Mouse (Mus musculus) Muller cell, postnatal 12 days (primary cell): ENCODE results near the gene Dusp23.

Source experiments
- DNase-seq: peaks from one replicate; pipeline ENCODE4 v3.0.0-alpha.2; 2015; ENCODE audit errors: inconsistent ontology term

Gene Dusp23

DNA sequence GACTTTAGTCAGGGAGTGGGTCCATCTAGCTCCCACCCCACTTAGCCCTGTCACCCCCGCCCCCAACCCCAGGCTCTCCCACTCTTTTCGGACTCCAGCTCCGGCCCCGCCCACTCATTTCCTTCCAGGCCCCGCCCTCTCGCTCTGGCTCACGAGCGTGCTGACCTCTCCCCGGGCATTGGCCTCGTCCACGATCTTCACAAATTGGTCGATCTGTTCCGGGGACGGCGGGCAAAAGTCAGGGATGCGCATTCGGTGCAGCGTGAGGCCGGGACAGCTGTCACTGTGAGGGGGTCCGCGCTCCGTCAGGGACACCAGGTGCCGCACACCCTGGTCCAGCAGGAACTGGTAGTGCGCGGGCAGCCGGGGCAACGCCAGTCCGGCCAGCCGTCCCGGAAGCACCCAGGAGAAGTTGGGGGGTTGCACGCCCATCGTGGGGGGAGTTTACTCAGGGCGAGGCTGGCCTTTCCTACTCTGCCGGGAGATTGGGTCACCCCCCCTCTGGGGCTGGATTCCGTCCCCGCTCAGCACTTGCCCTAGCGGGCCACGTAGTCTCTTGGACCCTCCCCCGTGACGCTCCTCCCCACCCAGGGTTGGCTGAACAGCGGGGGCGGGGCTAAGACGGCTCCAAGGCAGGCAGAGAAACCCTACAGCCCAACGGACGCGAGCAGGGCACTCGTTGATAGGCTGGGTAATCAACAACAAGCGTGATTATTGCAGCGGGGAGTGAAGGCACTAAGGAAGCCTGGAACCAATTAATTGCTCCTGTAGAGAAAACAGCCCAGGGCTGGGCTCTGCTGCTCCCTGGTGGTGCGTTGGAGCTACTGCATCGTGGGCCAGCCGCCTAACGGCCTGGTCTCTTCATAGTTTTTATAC, at the start of gene Dusp23:
TSS of gene Dusp23 (minus strand) at position 512 of the 876 bp plus-strand sequence.
- DNase-seq, result peak; percentile 99

DNA sequence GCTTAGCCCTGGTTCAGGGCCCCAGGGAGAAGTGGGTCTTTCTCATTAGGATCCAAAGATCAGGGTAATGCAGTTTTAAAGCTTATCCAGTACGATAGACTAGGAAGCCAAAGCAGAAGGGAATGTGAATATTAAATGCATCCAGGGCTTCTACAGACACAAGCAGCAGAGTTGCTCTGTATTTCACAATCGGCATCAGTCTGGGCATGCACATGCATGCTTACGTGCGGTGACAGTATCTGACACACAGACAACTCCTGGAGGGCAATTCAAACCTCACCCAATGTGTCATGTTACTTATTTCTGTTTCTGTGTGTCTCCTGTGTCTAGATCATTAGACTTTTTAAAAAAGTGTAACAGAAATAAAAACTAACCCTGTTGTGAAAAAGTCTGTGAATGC, 48.0 kb upstream of the Dusp23 start:
- no peak for DNase-seq

DNA sequence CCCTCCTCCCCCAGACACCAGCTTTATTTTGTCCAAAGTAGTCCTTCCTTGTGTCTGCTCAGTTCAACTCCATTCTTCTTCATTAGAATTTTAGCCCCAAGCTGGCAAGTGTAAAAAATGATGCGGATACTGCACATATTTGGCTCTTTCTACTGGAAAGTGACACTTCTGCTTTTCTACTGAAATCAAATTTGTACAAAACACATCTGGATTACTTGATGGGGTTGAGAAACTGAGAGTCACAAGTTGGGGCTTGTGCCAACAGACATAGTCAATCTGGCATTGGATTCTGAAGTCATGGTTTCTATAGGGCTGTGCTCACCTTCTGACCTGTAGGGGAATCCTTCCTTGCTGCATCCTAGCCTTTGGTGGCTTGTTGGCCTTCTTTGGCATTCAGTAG, 38.0 kb upstream of the Dusp23 start:
- DNase-seq, result no peak

DNA sequence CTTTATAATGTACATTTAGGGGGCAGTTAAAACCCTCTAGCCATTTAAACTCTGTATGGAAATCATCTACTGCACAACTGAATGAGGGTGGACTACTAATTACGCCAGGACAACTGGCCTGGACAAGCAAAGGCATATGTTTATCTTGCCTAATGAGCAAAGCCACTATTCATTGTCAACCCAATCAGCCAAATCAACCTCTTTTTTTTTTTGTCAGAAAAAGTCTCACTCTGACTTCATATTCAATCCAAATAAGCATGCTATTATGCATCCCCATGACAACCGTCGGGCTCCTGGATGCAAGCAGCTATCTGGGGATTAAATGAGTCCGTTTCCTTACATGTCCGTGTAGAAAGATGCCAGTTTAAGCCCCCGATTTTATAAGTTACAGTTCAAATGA, 34.8 kb upstream of the Dusp23 start:
- DNase-seq, result peak; percentile 45

DNA sequence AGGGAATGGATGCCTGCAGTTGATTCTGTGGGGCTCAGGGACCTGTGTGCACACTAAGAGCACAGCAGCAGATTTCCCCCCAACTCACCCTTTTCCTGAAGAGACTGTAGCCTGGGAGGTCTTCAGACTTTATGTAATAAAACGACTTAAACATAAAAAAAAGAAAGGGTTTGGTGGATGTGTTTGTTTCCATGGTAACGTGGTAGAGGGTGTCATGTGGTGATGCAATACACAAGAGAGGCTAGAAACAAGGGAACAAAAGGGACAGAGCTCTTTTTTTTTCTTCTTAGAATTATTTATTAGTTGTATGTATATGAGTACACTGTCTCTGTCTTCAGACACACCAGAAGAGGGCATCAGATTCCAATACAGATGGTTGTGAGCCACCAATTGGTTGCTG, 32.7 kb upstream of the Dusp23 start:
- no peak for DNase-seq

DNA sequence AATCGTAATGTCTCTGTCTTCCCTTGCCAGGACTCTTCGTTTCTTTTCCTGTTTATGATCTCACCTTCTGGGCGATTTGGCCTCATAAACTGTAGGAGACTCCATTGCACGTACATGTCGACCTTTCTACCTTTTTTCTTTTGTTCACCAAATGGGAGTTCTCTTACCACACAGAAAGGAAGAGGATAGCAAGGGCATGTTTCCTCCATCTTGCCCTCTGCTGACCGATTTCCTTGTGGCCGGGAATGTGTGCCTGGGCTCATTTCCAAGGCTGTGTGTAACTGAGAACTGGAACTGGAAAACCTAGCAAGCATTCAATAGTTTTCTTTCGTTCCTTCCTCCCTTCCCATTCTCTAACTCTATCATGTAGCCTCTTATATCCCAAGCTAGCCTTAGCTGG, 26.9 kb upstream of the Dusp23 start:
- no peak for DNase-seq

DNA sequence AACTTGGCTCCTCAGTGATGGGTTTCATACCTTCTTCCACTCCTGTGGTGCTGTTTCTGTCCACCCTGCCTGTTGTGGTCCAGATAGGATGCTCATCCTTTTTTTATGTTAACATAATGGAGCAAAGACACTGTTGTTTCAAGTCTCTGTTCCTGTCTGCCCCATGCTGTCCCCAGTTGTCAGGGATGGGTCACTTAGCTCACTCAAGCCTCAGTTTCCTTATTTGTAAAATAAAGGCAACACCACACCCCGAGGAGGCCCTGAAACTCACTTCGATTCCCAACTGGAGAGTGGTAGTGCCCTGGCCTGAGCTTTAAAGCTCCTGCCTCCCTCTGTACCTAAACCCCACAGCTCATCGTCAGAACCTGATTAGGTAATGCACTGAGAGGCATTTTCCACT, 24.5 kb upstream of the Dusp23 start:
- no peak for DNase-seq

DNA sequence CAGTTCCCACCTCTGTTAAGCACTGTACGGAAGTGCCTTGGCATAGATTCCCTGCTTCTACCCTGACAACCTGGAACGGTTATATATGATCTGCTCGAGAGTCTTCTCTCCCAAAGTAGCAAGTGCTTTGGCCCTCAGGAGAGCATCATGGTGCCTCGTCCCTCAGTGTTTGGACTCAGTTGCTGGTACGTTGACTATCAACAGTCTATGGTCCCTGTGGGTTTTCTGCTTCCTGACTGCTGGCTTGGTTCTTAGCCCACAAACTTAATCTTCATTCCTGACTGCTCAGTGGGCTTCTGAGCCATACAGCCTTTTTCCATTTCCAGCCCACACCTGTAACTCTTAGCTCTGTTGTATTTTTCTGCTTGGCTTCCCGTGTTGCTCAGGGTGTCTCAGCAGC, 21.1 kb upstream of the Dusp23 start:
- no peak for DNase-seq

DNA sequence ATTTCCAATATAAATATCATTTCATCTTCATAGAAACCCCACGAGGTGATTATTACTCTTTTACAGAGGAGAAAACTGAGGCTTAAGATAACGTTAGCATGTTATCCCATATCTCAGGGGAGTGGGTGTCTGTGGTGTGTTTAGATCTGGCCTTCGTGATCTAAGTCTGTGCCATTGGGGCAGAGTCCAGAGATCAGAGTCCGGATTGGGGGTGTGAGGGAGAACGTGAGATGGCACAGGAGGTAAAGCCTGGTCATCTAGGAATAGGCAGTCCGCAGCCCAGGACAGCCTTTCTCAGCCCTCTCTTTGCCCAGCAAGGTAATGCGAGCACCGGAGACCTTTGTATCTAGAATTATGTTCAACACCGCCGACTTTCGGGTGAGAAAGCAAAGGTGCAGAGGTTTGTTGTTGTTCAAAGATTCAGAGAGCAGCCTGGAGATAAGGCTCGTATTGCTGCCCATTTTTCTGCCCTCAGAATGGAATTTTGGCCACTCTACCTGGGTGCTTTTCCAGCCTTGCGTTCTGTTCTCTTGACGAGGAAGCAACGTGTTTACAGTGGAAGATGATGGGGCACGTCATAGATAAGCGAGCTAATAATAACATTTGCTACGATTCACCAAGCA, 19.4 kb upstream of the Dusp23 start:
- DNase-seq, result no peak

DNA sequence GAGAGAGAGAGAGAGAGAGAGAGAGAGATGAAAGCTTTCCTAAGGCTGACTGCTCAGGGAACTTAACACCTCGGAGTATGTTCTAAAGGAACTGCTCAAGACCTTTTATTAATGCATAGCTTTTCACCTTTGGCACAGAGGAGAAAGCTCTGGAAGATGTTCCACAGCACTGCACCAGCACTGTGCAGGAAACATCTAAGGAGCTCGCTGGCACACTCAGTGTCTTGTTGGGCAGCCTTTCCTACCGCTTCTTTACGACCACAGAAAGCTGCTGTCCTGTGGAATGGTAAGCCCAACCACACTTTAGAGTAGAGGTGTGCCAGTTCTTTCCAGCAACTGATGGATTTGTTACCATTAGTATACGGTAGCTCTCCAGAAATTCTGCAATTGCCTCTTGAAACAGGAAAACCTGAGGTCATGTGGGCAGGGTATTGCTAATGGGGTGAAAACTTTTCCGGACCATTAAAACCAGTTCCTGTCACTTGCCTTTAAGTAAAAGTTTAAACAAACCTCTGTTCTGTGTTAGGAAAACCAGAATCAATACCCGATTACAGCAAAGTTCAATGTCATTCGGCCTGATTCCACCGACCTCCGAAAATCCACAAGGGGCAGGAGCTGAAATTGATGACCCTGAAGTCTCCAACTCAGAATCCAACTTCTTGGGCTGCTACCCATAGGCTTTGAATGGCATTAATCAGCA, 18.7 kb upstream of the Dusp23 start:
- DNase-seq, result no peak

DNA sequence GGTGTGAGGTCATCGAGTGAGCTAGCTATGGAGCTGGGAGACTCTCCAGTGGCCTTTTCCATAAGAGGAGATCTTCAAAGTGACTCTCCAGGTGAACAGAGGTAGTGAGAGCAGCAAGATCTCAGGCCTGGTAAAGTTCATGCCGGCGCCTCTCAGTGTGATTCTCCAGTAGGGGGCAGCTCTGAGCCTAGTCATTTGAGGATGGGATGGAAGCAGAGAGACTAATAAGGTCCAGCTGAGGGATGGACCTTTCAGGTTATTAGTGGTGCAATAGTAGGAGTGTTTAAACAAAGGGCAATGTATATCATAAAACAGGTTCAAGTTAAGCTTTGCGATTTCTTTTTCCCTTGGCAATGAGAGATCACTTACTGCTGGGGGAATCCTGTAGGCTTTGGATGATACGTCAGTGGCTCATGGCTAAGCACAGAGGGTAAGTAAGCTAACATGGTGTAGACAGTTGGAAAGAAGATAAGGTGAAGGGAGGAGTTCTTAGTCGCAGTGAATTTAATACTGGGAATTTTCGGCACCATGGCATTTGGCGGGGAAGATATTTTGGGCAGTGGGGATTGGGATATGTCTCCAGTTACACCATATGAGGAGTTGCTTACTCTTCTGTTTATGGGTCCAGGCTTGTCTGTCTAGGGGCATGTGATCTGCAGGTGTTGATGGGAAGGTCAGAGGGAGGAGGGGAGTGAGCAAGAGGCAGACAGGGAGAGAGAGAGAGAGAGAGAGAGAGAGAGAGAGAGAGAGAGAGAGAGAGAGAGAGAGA, 17.9 kb upstream of the Dusp23 start:
- DNase-seq, result no peak

DNA sequence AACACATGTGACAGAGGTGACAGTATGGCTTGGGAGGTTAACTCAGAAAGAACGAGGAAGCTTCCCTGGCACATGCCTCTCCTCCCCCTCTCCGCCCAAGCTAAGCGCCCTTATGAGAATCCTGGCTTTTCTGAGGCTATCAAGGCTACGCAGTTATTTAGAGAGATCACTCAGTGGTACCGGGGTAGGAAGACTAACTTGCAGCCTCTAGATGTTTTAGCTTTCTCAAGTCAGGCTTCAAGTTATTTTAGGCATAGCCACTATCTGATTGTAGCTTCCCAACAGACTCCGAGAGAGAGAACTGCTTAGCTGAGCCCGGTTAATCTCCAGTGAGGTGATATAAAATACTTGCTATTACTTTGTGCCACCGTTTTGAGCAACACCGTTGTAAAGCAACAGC, 16.6 kb upstream of the Dusp23 start:
- no peak for DNase-seq

DNA sequence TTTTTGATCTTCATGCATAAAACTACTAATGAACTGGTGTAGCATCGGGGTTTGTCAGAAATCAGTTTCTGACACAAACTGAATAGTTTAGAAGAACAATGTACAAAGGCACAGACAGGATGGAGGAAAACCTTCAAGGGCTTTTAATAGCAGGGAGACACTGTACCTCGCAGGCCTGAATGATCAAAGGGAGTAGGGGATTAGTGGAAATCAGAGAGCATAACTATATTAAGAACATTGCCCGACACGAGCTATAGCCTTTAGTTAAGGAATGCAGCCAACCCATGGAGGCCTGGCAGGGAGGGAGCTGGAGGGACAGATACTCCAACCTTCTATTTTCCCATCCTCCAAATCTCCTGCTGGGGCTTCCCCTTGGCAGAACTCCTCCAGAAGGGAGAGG, 14.5 kb upstream of the Dusp23 start:
- DNase-seq, result no peak

DNA sequence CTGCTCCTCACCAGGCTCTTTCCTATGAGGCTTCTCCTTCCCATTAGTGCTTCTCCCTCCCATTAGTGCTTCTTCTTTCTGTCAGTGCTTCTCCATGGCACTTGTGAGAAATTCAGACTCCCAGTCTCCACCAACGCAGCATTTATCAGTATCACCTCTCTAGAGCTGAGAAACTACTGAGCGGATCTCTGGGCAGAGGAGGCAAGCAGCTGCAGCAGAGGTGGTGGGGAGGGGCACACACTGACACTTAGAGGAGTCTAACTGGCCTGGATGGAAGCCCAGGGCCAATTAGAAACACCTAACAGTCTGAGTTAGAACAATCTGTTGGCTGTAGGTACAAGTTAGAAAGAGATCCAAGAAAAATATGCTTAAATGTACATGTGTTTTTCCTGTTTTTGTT, 6.0 kb upstream of the Dusp23 start:
- DNase-seq, result no peak

DNA sequence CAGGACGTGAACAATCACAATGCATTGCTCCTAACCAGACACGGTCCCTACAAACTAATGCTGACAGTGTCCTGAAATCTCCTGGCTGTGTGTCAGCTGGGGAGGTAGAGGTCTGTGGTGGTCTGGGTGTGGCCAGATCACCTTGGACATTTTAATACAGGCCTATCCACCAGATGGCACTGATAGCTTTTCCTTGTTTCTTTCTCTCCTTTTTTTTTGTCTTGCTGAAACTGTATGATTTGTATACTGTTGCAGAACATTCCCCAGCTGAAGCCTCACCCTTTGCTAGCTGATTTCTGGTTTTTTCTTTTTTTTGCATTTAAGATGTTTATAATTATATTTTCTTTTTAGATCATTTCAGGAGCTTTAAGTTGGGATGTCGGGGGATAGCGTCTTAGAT, 5.0 kb upstream of the Dusp23 start:
- no peak for DNase-seq

DNA sequence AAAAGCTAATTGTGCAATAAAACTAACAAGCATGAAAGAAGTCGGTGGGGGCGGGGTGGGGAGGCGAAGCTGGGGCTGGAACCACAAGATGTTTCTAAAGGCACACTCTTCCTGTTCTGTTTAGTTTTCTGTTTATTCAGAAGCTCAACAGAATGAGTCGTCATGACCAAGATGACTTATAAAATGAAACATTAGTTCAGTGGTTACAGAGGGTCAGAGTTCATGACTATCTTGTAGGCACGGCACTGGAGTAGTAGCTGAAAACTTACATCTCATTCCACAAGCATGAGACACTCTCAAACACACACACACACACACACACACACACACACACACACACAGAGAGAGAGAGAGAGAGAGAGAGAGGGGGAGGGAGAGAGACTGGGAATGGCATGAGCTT, 3.5 kb upstream of the Dusp23 start:
- peak; percentile 33 for DNase-seq

DNA sequence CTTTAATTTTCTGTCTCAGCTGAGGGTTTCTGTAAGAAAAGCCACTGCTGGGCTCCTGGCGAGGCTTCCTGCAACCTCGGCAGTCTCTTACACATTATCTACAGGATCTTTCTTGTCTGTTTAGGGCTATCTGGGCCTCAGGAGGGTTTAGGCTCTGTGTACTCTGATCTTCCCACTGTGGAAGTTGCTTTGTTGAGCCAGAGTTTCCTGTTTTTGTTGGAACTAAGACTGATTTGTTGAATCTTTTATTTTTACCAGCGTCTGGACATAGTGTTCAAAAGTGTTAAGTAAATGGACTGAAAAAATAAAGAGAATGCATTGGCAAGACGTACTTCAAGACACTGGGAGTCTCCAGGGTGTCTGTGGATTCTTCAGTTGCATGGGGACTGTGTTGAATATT, 2.5 kb upstream of the Dusp23 start:
- DNase-seq, result no peak

DNA sequence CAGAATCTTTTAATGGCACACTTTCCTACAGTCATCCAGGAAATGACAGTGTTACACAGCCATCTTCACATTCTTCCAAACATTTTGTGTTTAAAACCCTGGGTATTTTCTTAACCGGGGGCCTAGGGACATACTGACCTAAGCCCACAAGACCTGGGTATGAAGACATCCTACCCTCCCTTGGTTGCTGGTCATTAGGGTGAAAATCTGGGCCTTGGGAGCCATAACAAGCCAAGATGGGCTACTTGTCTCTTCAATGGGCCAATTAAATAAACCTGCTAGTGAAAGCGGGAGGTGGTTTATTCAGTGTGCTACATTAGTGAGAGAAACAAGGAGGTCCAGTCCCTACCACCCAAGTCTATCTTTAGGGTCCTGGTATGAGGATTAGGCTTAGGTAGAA, 1.4 kb upstream of the Dusp23 start:
- no peak for DNase-seq

DNA sequence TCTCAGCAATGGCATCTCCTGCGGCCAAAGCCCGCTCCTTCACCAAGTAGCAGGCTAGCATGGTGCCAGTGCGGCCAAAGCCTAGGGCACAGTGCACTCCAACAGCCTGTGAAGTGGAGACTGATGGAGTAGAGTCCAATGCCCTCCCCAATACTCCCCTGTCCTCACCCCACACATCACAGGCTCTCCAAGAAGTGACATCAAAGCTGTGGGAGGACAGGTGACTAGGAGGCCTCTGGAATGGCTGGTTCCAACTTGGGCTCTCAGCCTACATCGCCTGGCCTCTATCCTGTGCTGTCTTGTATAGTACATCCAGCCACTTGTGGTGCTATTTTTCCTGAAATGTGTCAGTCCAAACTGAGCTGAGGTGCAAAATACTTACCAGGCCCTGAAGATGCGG, 1.0 kb downstream of the Dusp23 start:
- DNase-seq, result no peak

DNA sequence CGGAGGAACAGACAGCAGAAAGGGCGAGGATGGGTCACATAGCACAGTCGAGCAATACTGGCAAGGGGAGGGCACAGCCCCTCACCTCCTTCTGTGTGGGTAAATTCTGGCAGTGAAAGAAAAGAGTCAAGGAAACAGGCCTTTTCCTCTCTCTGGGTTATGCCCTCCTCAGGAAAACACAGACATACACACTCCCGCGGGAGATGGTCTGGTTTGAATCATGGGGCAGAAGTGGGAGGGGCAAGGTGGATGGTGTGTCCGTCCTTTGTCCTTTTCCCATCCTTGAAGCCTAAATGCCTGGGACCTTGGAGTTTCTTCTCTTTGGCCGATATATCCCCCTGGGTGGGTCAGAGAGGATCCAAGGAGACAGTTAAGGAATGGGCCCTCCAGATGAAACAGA, 2.9 kb downstream of the Dusp23 start:
- no peak for DNase-seq

DNA sequence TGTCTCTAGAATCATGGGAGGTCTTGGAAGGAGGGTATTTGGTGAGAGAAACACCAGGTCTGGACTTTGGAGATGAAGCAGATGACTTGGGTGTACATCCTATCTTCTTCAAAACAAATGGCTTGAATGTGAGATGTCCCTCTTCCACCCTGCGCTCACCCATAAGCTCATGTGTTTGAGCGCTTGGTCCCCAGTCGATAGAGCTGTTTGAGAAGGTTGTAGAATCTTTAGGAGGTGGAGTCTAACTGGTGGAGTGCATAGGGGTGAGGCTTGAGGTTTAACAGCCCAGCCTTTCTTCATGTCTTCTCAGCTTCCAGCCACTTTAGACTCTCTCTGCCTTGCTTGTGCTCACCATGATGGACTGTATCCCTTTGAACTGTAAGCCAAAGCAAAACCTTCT, 6.5 kb downstream of the Dusp23 start:
- no peak for DNase-seq

DNA sequence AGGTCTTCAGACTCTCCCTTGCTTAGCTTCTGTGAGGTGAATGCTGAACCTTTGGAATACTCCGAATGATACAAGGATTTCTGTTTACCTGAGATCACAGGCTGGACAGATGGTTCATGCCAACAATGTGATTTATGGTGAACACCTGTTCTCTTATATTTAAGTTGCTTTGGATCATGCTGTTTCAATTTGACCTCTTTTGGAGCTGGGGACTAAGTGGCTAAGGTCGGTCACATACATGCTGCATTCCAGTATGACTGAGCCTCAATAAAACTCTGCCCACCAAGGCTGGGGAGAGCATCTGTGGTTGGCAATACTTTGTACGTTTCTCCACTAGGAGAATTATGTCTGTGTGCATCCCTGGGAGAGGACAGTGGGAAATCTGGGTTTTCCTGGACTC, 8.7 kb downstream of the Dusp23 start:
- no peak for DNase-seq
